In the genomic region with DNA sequence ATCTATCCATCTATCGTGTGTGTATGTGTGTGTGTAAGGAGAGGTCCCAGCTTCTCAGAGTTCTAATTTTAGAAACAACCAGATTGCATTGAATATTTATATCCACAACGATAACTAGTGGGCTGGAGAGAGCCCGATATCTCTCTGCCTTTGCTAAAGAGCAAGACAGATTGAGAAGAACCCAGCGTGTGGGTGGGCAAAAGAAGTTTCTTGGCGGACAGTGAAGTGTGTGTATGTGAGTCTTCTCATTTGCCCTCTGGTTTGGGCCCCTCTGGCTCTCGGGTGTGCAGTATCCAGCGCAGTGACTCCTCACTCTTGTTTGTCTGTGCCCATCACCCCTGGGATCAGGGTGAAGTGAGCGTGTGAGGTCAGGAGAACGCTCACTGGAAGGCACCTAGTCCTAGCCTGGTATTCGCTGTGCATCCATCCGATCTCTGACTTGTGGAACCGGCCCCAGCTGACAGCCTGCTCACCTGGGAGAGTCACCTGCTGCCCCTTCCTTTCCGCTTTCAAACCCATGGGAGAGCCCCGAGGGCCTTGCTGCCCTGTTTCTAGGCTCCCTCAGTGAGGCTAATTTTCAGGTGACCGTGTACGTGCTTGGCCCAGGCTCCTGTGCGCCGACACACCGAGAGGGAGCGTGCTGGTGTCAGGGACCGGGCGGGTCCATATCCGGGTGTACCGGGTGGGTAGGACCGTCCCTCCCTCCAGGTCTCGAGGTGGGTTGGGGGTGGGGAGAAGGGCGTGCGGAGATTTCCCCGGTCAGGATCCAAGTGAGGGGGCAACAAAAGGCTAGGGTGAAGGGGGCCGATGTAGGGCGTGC, we compare ENCODE assay signal across 7 mouse cellular contexts. TPM values are rescaled to one million over a fixed set of nuclear protein-coding genes. Genes with fewer than 3 reads are reported as not detected.
A peak's percentile ranks its signal among the peaks of the same experiment; 100 is the strongest.
DNase-seq lines count a peak whose midpoint lies in the region; ATAC-seq lines count a peak whose summit lies in the region.

No protein-coding gene starts in this region.

- no peaks in the 10 kb centered on the region for H3K9me3 ChIP-seq in lung, embryonic 15.5 days
- H3K9me3 ChIP-seq in heart, embryonic 15.5 days (replicated peaks): no peaks in the 10 kb centered on the region
- H3K9me3 ChIP-seq in limb, embryonic 12.5 days: no peaks in the 10 kb centered on the region

- DNase-seq in lung, postnatal 4 days: no peak
- DNase-seq in cerebellum, postnatal 36 days: peak; percentile 57 to 59
- DNase-seq in spleen, postnatal 4 days (ENCODE audit: low spot score in 2 of 2): no peak

- H3K27me3 ChIP-seq in lung, embryonic 15.5 days: no peaks in the 10 kb centered on the region
- no peaks in the 10 kb centered on the region for H3K27me3 ChIP-seq in heart, embryonic 15.5 days
- peaks cover 37% of the 10 kb centered on the region for H3K27me3 ChIP-seq in limb, embryonic 12.5 days

- peak overlapping the region; percentile 92 for H3K27ac ChIP-seq in lung, embryonic 15.5 days
- peak overlapping the region; percentile 79 for H3K27ac ChIP-seq in heart, embryonic 15.5 days
- H3K27ac ChIP-seq in limb, embryonic 12.5 days: peak overlapping the region; percentile 86; the same call in 1 of the 2 replicates

- peaks cover 21% of the 10 kb centered on the region for H3K4me1 ChIP-seq in lung, embryonic 15.5 days
- peaks cover 25% of the 10 kb centered on the region for H3K4me1 ChIP-seq in heart, embryonic 15.5 days (replicated peaks)
- H3K4me1 ChIP-seq in limb, embryonic 12.5 days (replicated peaks): peaks cover 27% of the 10 kb centered on the region

- H3K4me2 ChIP-seq in lung, embryonic 15.5 days: peak overlapping the region; percentile 95
- H3K4me2 ChIP-seq in heart, embryonic 15.5 days: peak overlapping the region; percentile 95
- peak overlapping the region; percentile 94 for H3K4me2 ChIP-seq in limb, embryonic 12.5 days

- no peak; the same call in 1 of the 2 replicates for ATAC-seq in lung, embryonic 15.5 days (ENCODE audit: borderline replicate concordance, extremely low read depth, low FRiP score, low TSS enrichment)
- peak; percentile 60 for ATAC-seq in heart, embryonic 15.5 days (replicated peaks; ENCODE audit: insufficient number of reproducible peaks, insufficient read depth, low FRiP score, low read depth)
- ATAC-seq in limb, embryonic 12.5 days (ENCODE audit: insufficient number of reproducible peaks, insufficient read depth, low FRiP score, low TSS enrichment, low read depth): peak; percentile 4
- 0 out of 2 replicates have a peak, but pooled peaks have one; percentile 16 for ATAC-seq in neutrophil, adult 5-6 weeks (ENCODE audit: extremely low read depth, insufficient number of reproducible peaks, low FRiP score, poor library complexity, severe bottlenecking)

- WGBS in lung, embryonic 15.5 days: 5% methylated on average over 31 of the region's 31 CpGs
- WGBS in heart, embryonic 15.5 days: 4% methylated on average over 31 of the region's 31 CpGs
- WGBS in limb, embryonic 12.5 days: 11% methylated on average over 31 of the region's 31 CpGs

- peak overlapping the region; percentile 75 for H3K9ac ChIP-seq in lung, embryonic 15.5 days
- peak overlapping the region; percentile 73 for H3K9ac ChIP-seq in heart, embryonic 15.5 days
- peak overlapping the region; percentile 85 for H3K9ac ChIP-seq in limb, embryonic 12.5 days (replicated peaks)

- H3K4me3 ChIP-seq in lung, embryonic 15.5 days: peak overlapping the region; percentile 81
- H3K4me3 ChIP-seq in heart, embryonic 15.5 days: peak overlapping the region; percentile 68
- peak overlapping the region; percentile 88 for H3K4me3 ChIP-seq in limb, embryonic 12.5 days (replicated peaks)

- no peaks in the 10 kb centered on the region for H3K36me3 ChIP-seq in lung, embryonic 15.5 days
- H3K36me3 ChIP-seq in heart, embryonic 15.5 days: no peaks in the 10 kb centered on the region
- H3K36me3 ChIP-seq in limb, embryonic 12.5 days: no peaks in the 10 kb centered on the region

RNA-seq across cellular contexts. Expression of gene Osbpl10, which starts 0.7 kb away (rescaled TPM):
- 2.4 and 3.5 TPM in 2 replicates for polyA plus RNA-seq in lung, embryonic 15.5 days (2015; fragmentation: Nextera tagmentation; extraction: Ambion mirVana)
- polyA plus RNA-seq in heart, embryonic 15.5 days (2015; fragmentation: Nextera tagmentation; extraction: Ambion mirVana): 1.3 and 4.8 TPM in 2 replicates
- polyA plus RNA-seq in limb, embryonic 12.5 days (2016; fragmentation: Nextera tagmentation; extraction: Ambion mirVana): 3.2 and 3.6 TPM in 2 replicates
- total RNA-seq in neutrophil, adult 5-6 weeks (2017): not detected in 2 replicates

RNA-seq across cellular contexts. Expression of gene Rps27rt, which starts 4.9 kb away (rescaled TPM):
- polyA plus RNA-seq in lung, embryonic 15.5 days (2015; fragmentation: Nextera tagmentation; extraction: Ambion mirVana): 323 and 371 TPM in 2 replicates
- polyA plus RNA-seq in heart, embryonic 15.5 days (2015; fragmentation: Nextera tagmentation; extraction: Ambion mirVana): 174 and 306 TPM in 2 replicates
- 521 and 524 TPM in 2 replicates for polyA plus RNA-seq in limb, embryonic 12.5 days (2016; fragmentation: Nextera tagmentation; extraction: Ambion mirVana)
- 168 and 198 TPM in 2 replicates for total RNA-seq in neutrophil, adult 5-6 weeks (2017)

RNA-seq across cellular contexts. Expression of gene Gpd1l, which starts 43.9 kb away (rescaled TPM):
- polyA plus RNA-seq in lung, embryonic 15.5 days (2015; fragmentation: Nextera tagmentation; extraction: Ambion mirVana): 16.4 and 17.9 TPM in 2 replicates
- 14.5 and 18.8 TPM in 2 replicates for polyA plus RNA-seq in heart, embryonic 15.5 days (2015; fragmentation: Nextera tagmentation; extraction: Ambion mirVana)
- 8.6 and 10.0 TPM in 2 replicates for polyA plus RNA-seq in limb, embryonic 12.5 days (2016; fragmentation: Nextera tagmentation; extraction: Ambion mirVana)
- total RNA-seq in neutrophil, adult 5-6 weeks (2017): 86.6 and 89.4 TPM in 2 replicates

Comparison
In these comparisons a context has a peak if more than half of its experiments do, and no peak if none do; other contexts are left out.
1. DNase-seq: peak in cerebellum, postnatal 36 days (2 of 2); none in lung, postnatal 4 days (0 of 2) and spleen, postnatal 4 days (0 of 2).
2. Peak in every context shown above with its lines, with median percentiles within 50 percentile points of each other: H3K27ac ChIP-seq, H3K4me2 ChIP-seq, H3K4me3 ChIP-seq and H3K9ac ChIP-seq.